Mouse (Mus musculus) embryo, embryonic 10 days (tissue): Measurements from ENCODE around the gene Olfr105-ps.

Experiments
- DNase-seq: peaks from one replicate; pipeline ENCODE4 v3.0.0-alpha.2; 2015; ENCODE audit warnings: low spot score

Gene Olfr105-ps

DNA sequence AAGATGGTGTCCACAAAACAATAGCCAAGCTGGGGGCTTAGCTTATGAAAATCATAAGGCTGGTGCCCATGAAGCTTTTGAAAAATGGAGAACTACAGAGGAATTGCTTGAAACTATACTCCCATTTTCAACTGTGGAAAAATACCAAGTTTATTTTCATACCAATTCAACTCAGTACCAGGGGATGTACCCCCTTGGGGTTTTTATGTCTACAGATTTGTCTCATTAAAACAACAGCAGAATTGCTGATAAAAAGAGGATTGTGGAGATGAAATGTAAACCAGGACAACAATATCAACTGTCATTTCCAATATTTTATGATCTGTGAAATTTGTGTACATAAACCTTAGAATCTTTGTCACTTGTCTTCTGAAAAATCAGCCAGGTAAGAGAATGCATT lies at the start of gene Olfr105-ps:
Gene Olfr105-ps, plus strand, starts transcription at position 301 of the 400 bp plus-strand sequence.
- no peak for DNase-seq

DNA sequence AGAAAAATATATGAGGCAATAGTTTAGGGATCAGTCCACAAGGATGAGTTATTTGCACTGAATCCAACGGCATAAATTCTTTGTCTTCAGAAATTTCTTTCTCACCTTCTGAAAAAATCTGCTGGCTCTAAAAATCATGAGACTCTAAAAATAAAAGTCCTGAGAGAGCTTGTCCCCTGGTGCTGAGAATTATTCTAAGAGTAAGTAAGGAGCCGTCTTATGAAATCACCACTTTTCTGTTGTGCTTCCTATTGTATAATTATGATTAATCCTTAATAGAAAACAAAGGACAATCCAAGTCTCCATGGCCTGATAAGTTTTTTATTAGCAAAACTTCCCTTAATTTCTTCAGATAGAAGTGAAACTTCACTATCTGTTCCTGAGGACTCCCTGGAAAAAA lies 39.2 kb upstream of the Olfr105-ps start, which contains the start of gene Olfr103:
Gene Olfr103, minus strand, starts transcription at position 101 of the 400 bp plus-strand sequence.
- DNase-seq = no peak

DNA sequence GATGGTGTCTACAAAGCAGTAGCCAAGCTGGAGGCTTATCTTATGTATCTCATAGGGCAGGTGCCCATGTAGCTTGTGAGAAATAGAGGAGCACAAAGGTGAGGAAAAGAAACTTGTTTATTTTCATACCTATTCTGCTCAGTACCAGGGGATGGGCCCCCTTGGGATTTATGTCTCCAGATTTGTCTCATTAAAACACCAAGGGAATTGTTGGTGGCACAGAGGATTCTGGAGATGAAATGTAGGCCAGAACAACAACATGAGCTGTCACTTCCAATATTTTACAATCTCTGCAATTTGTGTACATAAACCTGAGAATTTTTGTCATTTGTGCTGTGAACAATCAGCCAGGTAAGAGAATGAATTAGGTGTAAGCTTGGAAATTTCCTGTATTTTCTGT lies 19.6 kb upstream of the Olfr105-ps start, which contains the start of gene Olfr104-ps:
Gene Olfr104-ps, plus strand, starts transcription at position 301 of the 400 bp plus-strand sequence.
- no peak for DNase-seq

DNA sequence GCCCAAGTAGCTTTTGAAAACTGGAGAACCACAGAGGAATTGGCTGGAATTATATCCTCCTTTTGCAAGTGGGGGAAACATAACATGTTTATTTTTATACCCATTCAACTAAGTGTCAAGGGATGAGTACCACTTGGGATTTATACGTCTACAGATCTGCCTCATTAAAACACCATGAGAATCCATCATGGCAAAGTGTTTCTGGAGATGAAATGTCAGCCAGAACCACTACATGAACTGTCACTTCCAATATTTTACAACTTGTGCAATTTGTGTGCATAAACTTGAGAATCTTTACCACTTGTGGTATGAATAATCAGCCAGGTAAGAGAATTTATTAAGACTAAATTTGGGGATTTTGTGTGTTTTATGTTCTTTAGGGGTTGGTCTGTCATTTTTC lies 11.3 kb downstream of the Olfr105-ps start, which contains the start of gene Olfr106-ps:
Gene Olfr106-ps, plus strand, starts transcription at position 301 of the 400 bp plus-strand sequence.
- DNase-seq = no peak

DNA sequence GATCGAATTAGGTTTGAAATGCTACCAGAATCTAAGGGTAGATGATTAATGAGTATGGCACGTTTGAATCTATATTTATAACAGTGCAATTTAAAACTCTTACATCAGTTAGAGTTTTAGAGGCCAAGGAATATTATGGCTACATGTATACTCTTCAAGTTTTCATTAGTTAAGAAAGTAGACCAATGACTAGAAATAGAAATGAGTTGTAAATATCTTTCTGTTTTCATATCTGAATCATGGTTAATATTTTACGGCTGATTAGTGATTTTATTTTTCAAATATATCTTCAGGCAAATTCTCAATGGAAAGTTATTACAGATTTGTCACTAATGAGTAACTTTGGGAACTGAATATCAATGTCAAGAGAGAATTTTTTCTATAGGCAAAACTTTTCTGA lies 20.1 kb downstream of the Olfr105-ps start, which contains the start of gene Olfr107:
Gene Olfr107, plus strand, starts transcription at position 301 of the 400 bp plus-strand sequence.
- DNase-seq = no peak

DNA sequence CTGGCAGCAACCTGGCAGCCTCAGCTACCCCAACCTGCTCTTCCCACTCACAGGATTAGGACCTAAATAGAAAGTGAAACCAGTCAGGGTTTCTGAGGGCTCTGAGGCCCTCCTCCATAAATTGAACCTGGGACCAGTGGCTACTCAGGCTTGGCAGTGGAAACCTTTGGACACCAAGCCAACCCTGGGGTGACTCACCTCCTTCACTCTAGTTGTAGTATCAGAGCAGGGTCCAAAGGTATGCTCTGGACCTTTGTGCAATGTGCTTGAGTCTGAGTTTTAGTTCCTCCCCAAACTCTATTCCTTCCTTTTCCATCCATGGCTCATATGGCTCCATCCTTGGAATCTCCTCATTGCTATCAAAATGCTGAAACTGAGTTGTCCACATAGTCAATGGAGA lies 34.5 kb downstream of the Olfr105-ps start:
- no peak for DNase-seq
